Mouse (Mus musculus): Measurements from ENCODE around the gene Igsf3. TPM values are rescaled to one million over a fixed set of nuclear protein-coding genes. Genes with fewer than 3 reads are reported as not detected.
A peak's percentile ranks its signal among the peaks of the same experiment; 100 is the strongest.

The Igsf3 gene
- total RNA-seq, 1 experiment from 2014 or later: 3.6 TPM

DNA sequence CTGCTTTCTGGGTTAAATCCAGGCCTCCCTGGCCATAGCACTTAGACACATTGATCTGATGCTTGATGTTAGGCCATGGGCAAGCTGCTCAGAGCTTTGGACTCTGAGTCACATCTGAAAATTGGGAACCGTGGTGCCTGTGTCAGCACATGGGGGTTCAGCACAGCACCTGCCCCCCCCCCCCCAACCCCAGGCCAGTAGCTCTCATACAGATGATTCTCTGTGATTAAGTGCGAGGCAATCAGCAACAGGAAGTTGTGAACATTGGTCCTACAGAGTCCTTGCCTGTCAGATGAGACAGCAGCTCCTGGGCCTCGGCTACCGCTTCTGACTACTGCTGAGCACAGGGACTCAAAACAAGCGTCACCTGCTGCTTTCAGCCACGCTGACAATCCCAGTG is 116.0 kb downstream of the Igsf3 start:
- ATAC-seq (replicated peaks; ENCODE audit: low read depth, poor library complexity, severe bottlenecking): no peak

DNA sequence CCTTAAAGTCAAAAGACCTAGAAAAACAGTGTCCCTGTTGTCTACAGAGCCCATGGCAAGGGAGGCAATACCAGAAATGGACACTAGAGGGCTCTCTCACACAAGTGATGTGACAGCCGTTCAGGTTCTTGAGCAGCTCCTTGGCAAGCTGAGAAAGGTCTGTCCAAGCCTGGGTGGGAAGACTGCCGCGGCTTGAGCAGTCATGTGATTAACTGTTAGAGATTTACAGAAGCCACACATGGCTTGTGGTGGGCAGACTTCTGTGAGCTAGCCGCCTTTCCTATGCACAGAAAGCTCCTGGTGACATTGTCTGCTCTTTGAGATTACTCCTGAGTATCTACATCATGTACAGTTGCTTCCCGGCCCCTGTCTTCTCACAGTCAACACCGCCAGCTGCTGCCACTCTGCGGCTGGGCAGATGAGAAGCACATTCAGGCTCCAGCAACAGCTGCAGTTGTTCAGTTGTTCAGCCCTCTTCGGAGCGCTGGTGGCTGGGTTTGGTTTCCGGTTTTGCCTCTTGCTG is 117.1 kb downstream of the Igsf3 start:
- peak; percentile 85 for ATAC-seq (replicated peaks; ENCODE audit: low read depth, poor library complexity, severe bottlenecking)

DNA sequence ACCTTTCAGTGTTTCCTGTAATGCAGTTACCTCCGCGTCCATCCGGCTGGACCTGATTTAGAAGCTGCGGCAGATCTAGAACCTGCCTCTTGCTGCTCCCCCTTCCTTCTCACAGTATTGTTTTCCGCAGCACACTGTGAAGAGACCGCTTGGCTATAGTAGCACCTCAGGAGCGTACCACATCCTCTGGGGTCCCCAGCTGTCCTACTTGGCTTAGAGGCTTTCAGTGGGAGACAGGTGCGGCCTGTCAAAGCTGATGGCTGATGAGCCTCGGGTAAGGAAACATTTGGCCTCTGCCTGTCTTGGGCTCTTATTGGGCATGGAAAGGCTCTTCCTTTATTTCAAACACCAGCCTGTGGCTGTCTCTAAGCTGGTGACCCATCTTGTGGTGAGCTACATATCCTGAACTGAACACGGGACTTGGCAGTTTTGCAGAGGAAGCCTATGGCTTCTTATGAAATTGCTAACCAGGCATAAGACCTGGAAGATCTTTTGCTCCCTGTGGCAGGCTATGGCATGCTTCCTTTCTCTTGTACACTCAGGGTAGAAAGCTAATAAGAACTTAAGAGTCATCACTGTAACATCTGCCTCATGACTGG is 120.6 kb downstream of the Igsf3 start:
- peak; percentile 16 for ATAC-seq (replicated peaks; ENCODE audit: low read depth, poor library complexity, severe bottlenecking)

DNA sequence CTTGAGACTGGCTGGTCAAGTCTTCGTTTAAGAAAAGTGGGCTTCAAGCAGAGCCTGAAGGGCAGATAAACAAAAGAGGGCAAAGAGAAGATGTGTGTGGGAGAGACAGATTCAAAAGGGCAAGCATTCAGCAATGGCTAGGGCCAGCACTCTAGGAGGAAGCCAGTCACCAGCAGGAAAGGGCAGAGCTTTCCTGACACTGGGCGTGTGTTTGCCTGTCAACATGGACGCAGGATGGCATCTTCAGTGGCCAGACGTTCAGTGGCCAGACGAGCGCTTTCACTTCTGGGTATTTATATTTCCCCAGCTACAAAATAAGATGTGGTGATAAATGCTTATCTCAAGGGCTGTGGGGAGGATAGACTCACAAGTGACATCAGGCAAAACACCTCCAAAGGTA is 123.0 kb downstream of the Igsf3 start:
- no peak for ATAC-seq (replicated peaks; ENCODE audit: low read depth, poor library complexity, severe bottlenecking)

DNA sequence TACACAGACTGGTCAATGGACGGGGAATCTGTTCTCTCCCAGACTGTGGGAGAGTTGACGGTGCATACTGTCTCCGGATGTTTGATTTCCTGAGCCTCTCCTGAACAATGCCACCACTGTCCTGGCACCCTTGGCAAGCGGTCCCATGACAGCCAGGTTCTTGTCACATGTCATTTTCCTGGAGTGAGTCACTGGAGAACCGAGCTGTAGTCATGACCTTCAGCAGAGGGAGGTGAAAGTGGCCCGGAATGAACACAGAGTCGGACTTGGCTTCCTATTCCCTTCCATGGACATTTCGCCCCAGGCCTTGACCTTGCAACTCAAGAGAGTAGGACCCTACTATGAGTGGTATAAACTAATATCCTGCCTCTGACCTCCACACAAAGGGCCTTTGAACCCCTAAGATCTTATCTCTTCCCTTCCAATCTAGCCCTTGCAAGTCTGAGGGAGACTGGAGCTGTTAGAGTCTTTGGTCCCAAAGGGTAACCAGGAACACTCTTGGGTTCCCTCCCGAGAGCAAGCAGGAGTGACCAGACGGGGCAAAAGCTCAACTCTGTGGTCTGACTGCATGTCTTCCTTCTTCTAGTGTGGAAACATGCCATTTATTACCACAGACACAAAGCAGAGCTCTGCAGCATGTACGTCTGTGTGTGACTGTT is 123.6 kb downstream of the Igsf3 start:
- no peak for ATAC-seq (replicated peaks; ENCODE audit: low read depth, poor library complexity, severe bottlenecking)

DNA sequence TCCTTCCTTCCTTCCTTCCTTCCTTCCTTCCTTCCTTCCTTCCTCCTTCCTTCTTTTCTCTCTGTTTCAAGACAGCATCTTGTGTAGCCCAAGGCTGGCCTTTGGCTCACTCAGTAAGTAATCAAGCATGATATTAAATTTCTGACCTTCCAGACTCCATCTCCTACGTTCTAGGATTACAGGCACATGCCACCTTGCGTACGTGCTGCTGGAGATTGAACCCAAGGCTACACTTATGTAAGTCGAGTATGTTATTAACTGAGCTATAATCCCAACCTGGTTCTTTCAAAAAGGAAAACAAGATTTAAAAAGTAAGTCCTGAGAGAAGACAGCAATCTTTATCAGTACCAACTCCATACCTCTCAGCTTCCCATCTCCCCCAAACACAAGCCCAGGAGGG is 124.7 kb downstream of the Igsf3 start:
- no peak for ATAC-seq (replicated peaks; ENCODE audit: low read depth, poor library complexity, severe bottlenecking)

DNA sequence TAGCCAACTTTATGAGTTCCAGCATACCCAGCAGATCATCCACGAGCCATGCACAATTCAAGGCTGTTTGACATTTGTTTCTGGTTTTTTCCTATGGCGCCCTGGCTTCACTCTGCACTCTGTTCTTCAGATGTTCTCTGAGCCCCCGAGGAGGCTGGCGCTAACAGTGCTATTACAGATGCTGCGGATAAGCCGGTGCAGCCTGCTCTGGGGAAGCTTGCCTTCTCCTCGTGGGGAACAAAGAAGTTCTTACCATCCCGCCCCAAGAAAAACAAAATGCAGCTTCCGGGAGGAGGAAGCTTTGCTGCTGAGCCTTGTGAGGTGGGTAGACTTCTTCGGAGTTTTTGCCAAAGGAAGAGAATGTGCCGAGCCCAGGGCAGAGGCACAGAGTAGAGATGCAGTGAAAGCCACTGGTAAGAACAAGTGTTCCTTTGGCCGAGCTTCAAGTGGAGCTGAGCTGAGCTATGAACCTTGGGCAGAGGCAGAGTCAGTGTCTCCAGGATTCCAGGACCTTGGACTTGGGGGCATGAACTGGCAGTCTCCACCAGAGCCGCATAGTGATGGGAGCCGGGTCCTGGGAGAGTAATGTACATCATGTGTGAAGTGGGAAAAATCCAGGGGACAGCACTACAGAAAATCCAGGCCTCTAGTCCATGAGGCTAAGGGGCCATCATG is 125.3 kb downstream of the Igsf3 start:
- no peak for ATAC-seq (replicated peaks; ENCODE audit: low read depth, poor library complexity, severe bottlenecking)

DNA sequence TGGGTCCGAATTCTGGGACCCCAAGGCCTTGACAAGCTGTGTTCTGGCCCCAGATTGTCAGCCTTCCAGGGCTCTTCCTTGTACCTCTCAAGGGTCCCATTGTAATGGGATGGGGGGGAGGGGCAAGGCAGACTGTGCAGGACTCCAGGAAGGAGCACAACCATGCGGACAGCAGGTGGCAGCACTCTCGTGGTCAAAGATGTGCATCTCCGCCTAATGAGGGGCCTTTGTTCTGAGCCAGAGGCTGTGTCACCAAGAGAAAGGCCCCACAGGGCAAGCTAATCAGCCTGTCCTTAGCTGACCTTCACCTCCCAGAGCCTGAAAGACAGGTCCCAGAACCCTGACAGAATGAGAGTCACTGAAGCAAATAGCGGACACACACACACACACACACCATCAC is 129.3 kb downstream of the Igsf3 start:
- ATAC-seq (replicated peaks; ENCODE audit: low read depth, poor library complexity, severe bottlenecking): peak; percentile 75

DNA sequence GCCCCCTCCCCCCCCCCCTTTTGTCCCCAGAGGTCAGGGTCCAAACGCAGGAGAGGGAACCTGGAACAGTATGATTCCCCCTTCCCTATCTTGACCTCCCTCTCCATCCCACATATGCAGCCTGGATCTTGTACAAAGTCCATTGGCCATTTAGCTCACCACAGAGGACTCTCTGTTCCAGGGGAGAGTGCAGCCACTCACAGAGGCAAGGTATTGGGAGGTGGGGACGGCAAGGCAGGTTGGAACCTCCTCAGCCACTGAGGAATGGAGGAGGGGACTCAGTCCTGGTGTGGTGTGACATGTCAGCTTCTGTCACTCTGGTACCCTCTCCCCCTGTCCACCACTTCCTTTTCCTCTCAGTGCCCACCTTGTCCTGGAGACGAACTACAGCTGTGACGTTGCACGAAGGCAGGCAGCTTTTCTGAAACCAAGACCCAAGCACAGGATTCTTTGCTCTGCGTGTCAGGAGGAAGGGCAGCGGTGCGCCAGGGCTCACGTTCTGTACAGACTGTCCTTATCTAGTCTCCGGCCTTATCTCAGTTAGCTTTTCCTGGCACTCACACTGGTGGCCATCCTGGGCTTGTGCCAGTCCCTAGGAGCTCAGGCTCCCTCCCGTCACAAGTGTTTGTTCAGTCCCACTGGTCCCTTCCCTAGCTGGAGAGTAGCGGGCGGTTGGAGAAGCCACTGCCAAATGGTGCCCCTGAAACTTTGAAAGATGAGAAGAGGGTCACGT is 130.3 kb downstream of the Igsf3 start:
- ATAC-seq (replicated peaks; ENCODE audit: low read depth, poor library complexity, severe bottlenecking): peak; percentile 55

DNA sequence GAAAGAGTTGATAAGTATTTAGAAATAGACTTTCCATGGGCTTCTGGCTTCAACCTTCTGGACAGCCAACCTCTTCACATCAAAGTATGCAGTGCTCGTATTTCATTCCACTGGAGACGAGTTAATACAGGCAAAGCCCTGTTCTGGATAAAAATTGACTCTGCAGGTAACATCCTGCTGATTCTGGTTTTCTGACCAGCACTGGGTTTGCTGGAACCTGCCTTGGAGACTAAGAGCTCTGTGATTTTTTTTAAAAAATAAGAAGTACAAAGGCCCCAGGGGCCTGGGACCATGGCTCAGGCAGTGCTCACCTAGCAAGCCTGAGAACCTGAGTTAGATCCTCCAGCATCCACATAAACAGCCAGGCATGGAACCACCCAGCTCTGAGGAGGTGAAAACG is 130.9 kb downstream of the Igsf3 start:
- no peak for ATAC-seq (replicated peaks; ENCODE audit: low read depth, poor library complexity, severe bottlenecking)

DNA sequence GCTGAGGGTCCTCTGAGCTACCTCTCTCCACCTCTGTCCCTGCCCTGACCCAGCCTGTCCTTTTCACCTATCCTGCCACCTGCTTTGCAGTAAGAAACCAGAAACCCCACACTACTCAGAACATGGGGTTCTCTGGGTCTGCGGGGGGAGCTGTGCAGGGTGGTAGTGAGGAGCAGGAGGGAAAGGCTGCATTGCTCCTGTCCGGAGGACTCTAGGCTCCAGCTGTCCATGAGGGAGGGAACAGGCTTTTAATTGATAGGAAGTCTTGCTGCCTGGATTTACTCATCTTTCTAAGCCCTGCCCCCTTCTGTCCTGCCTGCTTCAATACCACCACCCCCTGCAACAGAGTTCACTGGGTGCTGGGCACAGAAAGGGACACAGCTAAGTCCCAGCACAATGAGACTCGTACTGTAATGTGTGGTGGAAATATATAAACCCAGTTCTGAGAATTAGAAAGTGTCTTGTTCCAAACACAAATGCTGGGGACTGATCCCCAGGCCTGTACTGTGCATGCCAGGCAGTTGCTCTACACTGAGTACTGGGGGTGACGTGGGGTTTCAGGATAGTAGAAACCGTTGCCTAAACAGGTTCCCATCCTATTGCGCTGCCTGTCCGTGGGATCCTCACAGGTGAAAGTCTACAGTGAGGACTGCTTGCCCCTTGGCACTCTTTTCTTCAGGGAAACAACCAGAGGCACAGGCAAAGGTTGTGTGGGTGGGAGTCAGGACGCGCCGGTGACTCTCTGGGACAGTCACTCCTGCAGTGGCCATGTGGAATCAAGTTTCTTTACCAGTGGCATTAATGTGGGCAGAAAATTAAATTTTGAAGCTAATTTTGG is 133.0 kb downstream of the Igsf3 start:
- ATAC-seq (replicated peaks; ENCODE audit: low read depth, poor library complexity, severe bottlenecking): no peak

DNA sequence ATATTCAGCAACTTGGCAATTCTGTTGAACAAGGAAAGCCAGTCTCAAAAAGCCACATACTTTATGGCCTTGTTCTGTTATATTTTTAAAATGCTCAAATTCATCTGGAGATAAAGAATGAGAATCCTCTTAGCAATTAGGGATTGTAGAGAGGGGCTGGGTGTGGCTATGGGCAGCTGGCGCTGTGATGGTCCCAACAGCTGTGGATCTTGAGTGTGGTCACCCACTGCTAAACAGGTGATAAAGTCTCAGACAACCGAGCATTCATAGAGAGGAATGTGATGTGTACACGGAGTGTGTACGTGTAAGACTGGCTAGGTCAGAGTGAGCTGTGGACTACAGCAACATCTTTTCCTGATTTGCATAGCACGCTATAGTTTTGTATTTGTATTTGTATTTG is 133.7 kb downstream of the Igsf3 start:
- ATAC-seq (replicated peaks; ENCODE audit: low read depth, poor library complexity, severe bottlenecking): no peak

Other genes with a start within 250 kb of the Igsf3 start
- 1.2 TPM in 1 of 2 replicates, not detected in the other for gene Cd2, start 89.1 kb upstream of the Igsf3 start, total RNA-seq (2017)
- 120 and 133 TPM in 2 replicates for gene Atp1a1, start 227.6 kb downstream of the Igsf3 start, total RNA-seq (2017)